Mouse (Mus musculus) G1E (cell line): ENCODE measurements around the gene Pip5k1b. TPM values are rescaled to one million over a fixed set of nuclear protein-coding genes. Genes with fewer than 3 reads are reported as not detected.

Source experiments
- ATAC-seq: 2 replicates; pipeline ENCODE4 v1.8.0; 2016; ENCODE audit warnings: mild to moderate bottlenecking; ENCODE audit not compliant: insufficient number of reproducible peaks, poor library complexity, low FRiP score, severe bottlenecking; ENCODE audit errors: extremely low read depth
- DNase-seq: peaks from one replicate; pipeline ENCODE4 v3.0.0; 2012; ENCODE audit warnings: low spot score
- H3K27me3 ChIP-seq: 2 replicates; pipeline ENCODE4 v1.6.1; 2012; ENCODE audit warnings: mild to moderate bottlenecking, low read length, inconsistent platforms; ENCODE audit not compliant: insufficient read depth
- H3K36me3 ChIP-seq: replicated peaks from 2 replicates; pipeline ENCODE3; 2012; ENCODE audit warnings: mild to moderate bottlenecking, inconsistent platforms
- H3K4me1 ChIP-seq: 2 replicates; pipeline ENCODE4 v1.6.1; 2012; ENCODE audit warnings: low read depth, low read length, inconsistent platforms, mixed read lengths; ENCODE audit not compliant: insufficient read depth
- H3K4me3 ChIP-seq: 2 replicates; pipeline ENCODE4 v1.5.1; 2012; ENCODE audit warnings: low read depth, mild to moderate bottlenecking, inconsistent platforms, low read length, moderate library complexity, mixed read lengths
- H3K9me3 ChIP-seq: replicated peaks from 2 replicates; pipeline ENCODE4 v1.6.1; 2012; ENCODE audit warnings: inconsistent platforms
- CTCF ChIP-seq: IDR thresholded peaks from 2 replicates; pipeline ENCODE4 v1.5.1; 2012; ENCODE audit warnings: low read depth, low read length, inconsistent platforms, mixed read lengths
- GATA1 ChIP-seq: IDR thresholded peaks from 2 replicates; pipeline ENCODE4 v1.6.1; 2012; ENCODE audit warnings: borderline replicate concordance, low read length, inconsistent platforms, mixed read lengths
- GATA2 ChIP-seq: IDR thresholded peaks from 2 replicates; pipeline ENCODE4 v1.6.1; 2012; ENCODE audit warnings: low read depth, low read length, inconsistent platforms, borderline replicate concordance
- POLR2AphosphoS5 ChIP-seq: IDR thresholded peaks from 2 replicates; pipeline ENCODE4 v1.6.1; 2012; ENCODE audit warnings: low read depth, low read length, inconsistent platforms; ENCODE audit not compliant: insufficient replicate concordance
- TAL1 ChIP-seq: conservative IDR thresholded peaks from 2 replicates; pipeline ENCODE4 v1.6.1; 2012; ENCODE audit warnings: low read depth, low read length, inconsistent platforms, mixed read lengths
- polyA plus RNA-seq: library from polyadenylated mRNA; stranded (reverse); fragments of >175 nt; gene quantifications from 2 replicates; pipeline ENCODE4 v1.2.3, GENCODE M21; 2012
- total RNA-seq, 2 experiments: library from RNA; stranded (forward) in 1 of 2; stranded (reverse) in 1 of 2; fragments of 200-1000 nt in 1 of 2; fragments of >200 nt in 1 of 2; fragmentation: Nextera tagmentation in 1 of 2; gene quantifications; 2 replicates each; pipeline ENCODE4 v1.2.3; 2014 to 2017

Pip5k1b gene
- total and polyA plus RNA-seq, 3 experiments = 12.7 to 66.4 (median 23.6) TPM

DNA sequence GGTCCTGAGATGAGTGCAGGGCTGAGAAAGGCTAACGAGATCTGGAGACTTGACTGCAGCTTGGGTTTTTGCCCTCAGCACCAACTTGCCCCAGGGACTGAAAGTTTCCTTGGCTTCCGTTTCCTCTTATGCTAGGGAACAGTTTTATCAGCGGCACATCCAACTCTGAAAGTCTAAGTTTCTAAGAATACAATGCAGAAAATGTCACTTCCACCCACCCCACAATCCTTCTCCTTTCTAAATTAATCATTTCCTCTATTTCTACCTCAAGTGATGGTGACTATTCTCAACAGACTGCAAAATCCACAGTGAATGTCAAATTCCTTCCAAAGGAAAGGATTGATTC is 138.0 kb downstream of the Pip5k1b start:
- DNase-seq = no peak
- Histone ChIP-seq H3K4me3 (no peak overlapping the region), H3K4me1 (no peaks in the 10 kb centered on the region), H3K27me3 (no peaks in the 10 kb centered on the region), H3K36me3 (peaks cover 71% of the 10 kb centered on the region), H3K9me3 (no peaks in the 10 kb centered on the region)
- no peak for TF ChIP-seq GATA1
- TF ChIP-seq TAL1 = no peak
- TF ChIP-seq GATA2 = no peak
- TF ChIP-seq CTCF = no peak
- TF ChIP-seq POLR2AphosphoS5 = no peak
- no peak for ATAC-seq

GRCm38 (mm10) chr19:24416975-24417658 is 138.6 kb downstream of the Pip5k1b start:
- Histone ChIP-seq H3K9me3 (no peaks in the 10 kb centered on the region), H3K36me3 (peaks cover 67% of the 10 kb centered on the region), H3K4me1 (no peaks in the 10 kb centered on the region), H3K4me3 (no peak overlapping the region), H3K27me3 (no peaks in the 10 kb centered on the region)
- no peak for TF ChIP-seq TAL1
- TF ChIP-seq CTCF = no peak
- no peak for TF ChIP-seq POLR2AphosphoS5
- no peak for TF ChIP-seq GATA1
- TF ChIP-seq GATA2 = no peak
- DNase-seq = no peak
- ATAC-seq = no peak

DNA sequence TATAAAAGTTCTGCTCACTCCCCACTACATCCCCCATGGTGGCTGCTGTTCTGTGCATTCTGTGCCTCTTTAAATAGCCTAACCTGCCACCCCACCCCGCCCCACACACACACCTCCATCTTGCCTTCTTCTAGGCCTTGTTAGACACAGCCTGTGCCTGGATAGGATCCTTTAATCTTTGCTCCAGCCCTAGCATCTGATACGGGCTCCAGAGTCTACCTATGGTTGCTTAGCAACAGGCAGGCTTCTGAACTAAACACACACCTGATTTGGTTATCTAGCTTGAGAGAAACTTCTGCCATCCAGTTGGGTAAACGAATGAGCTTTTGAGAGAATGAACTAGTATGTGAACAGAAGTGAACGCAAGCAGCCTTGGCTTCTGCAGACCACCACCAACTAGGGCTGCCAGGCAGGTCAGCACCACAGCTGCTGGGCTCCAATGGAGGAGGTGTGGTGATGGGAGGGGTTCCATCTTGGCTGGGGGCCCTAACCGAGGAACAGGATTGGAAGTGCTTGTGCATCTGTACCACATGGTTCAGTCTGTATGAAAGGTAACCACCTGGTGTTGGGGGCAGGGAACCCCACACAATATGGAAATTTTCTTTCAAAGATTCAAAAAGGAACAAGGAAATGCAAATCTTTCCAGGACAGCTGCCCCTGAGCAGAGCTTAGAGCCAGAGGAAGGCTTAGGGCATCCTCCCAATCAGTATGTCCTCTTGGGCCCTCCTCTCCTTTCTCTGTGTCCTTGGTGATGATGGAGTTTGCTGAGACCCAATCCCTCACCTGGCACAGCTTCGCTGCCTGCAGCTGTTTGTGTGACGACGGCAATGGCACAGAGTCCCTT is 139.7 kb downstream of the Pip5k1b start:
- Histone ChIP-seq H3K4me1 (no peaks in the 10 kb centered on the region), H3K4me3 (no peak overlapping the region), H3K36me3 (peaks cover 66% of the 10 kb centered on the region), H3K27me3 (no peaks in the 10 kb centered on the region), H3K9me3 (no peaks in the 10 kb centered on the region)
- DNase-seq = no peak
- no peak for ATAC-seq
- no peak for TF ChIP-seq GATA1
- TF ChIP-seq GATA2 = no peak
- no peak for TF ChIP-seq POLR2AphosphoS5
- TF ChIP-seq TAL1 = no peak
- TF ChIP-seq CTCF = no peak

DNA sequence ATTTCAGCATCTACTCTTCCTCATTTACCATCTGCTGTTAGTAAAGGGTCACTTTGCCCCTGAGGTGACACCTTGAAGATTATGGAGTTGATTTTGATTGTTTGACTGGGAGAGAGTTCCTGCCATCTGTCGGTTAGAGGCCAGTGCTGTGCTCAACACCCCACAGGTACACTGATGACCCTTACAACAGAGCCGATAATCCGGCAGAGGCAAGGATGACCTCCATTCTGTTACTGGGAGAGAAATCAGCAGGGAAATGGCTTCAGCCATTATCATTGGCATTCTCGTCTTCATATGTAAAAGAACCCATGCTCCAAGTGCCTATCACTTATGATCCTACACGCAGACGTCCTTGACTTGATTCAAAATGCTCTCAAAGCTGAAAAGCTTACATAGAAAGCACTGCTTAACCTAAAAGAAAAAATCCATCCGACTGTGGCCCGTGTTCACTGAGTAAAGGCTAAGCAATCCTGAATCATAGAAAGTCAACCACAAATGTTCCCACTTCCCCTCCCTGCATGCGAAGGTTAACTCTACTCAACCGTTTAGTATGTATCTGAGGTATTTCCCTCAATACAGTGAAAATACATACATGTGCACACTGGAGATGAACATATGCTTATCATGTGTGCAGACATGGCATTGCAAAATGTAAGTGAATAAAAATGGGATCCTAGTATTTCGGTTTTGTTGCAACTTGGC is 146.7 kb downstream of the Pip5k1b start:
- no peaks in the 10 kb centered on the region for H3K9me3 ChIP-seq
- H3K27me3 ChIP-seq = no peaks in the 10 kb centered on the region
- ATAC-seq = no peak
- no peak for DNase-seq
- no peaks in the 10 kb centered on the region for H3K4me1 ChIP-seq
- no peak overlapping the region for H3K4me3 ChIP-seq
- H3K36me3 ChIP-seq = peaks cover 65% of the 10 kb centered on the region
- no peak for TF ChIP-seq CTCF
- TF ChIP-seq GATA2 = no peak
- TF ChIP-seq POLR2AphosphoS5 = no peak

- H3K27me3 ChIP-seq = no peaks in the 10 kb centered on the region
- no peaks in the 10 kb centered on the region for H3K4me1 ChIP-seq
- TF ChIP-seq TAL1 (no peak), GATA1 (no peak), CTCF (no peak), GATA2 (no peak), POLR2AphosphoS5 (no peak)
- no peak overlapping the region for H3K4me3 ChIP-seq
- peaks cover 72% of the 10 kb centered on the region for H3K36me3 ChIP-seq
- ATAC-seq (no peak), DNase-seq (no peak)
- no peaks in the 10 kb centered on the region for H3K9me3 ChIP-seq
Observed at GRCm38 (mm10) chr19:24404716-24405115, 151.0 kb downstream of the Pip5k1b start.

GRCm38 (mm10) chr19:24403245-24403644 is 152.4 kb downstream of the Pip5k1b start:
- DNase-seq (no peak), ATAC-seq (no peak)
- no peak for TF ChIP-seq TAL1
- no peak for TF ChIP-seq CTCF

More at GRCm38 (mm10) chr19:24403245-24403644, 152.4 kb downstream of the Pip5k1b start:
- H3K27me3 ChIP-seq = no peaks in the 10 kb centered on the region
- no peaks in the 10 kb centered on the region for H3K4me1 ChIP-seq
- no peak overlapping the region for H3K4me3 ChIP-seq
- no peaks in the 10 kb centered on the region for H3K9me3 ChIP-seq
- peaks cover 70% of the 10 kb centered on the region for H3K36me3 ChIP-seq
